Mouse (Mus musculus) urinary bladder, postnatal 0 days (tissue): ENCODE measurements around the gene Zfp219. TPM values are rescaled to one million over a fixed set of nuclear protein-coding genes. Genes with fewer than 3 reads are reported as not detected.

Experiments
- polyA plus RNA-seq: library from polyadenylated mRNA; unstranded; fragments of >200 nt; fragmentation: Nextera tagmentation; extraction: Ambion mirVana; gene quantifications from 2 replicates; pipeline ENCODE4 v1.2.1, GENCODE M21; 2015

The Zfp219 gene
- polyA plus RNA-seq: 17.9 and 18.7 TPM in 2 replicates

DNA sequence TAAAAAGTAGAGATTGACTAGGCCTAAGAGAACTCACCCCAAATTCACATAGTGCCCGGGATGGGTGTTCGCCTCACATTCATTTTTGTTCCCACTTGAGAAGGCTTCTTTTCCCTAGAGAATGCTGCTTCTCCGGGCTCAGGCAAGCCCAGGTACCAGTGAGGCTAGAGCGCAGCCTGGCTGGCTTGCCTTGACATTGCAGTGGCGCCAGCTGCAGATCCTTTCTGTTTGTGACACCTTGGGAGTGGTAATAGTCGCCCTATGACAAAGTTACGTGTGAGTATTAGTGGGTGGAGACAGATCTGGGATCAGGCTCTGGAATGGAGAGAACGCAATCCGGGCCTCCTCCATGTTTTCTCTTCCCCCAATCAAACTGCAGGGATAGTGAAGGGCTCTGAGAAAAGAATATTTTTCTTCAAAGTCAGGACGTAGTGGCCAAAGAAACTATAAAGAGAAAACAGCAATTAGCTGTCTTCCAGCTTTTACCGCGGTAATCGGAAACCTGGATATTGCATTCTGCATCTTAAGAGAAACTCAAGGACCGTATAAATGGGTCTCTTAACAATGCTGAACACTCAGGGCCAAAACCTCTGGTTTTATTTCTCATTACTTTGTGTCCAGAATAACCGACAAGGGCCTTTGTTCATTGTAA, at the start of gene Zfp219:
TSS of gene Zfp219 (minus strand) at position 248 of the 652 bp plus-strand sequence.

DNA sequence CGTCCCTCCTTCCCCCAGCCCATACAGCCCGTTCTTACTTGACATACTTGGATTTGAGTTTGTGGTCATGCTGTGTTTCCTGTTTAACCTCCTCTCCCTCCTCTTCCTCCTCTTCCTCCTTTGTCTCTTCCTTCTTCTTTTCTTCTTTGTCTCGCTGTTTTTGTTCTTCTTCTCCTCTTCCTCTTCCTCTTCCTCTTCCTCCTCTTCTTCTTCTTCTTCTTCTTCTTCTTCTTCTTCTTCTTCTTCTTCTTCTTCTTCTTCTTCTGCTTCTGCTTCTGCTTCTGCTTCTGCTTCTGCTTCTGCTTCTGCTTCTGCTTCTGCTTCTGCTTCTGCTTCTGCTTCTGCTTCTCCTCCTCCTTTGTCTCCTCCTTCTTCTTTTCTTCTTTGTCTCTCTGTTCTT, 21.8 kb upstream of the Zfp219 start, which contains the start of gene Olfr221:
TSS of gene Olfr221 (minus strand) at position 101 of the 400 bp plus-strand sequence.

DNA sequence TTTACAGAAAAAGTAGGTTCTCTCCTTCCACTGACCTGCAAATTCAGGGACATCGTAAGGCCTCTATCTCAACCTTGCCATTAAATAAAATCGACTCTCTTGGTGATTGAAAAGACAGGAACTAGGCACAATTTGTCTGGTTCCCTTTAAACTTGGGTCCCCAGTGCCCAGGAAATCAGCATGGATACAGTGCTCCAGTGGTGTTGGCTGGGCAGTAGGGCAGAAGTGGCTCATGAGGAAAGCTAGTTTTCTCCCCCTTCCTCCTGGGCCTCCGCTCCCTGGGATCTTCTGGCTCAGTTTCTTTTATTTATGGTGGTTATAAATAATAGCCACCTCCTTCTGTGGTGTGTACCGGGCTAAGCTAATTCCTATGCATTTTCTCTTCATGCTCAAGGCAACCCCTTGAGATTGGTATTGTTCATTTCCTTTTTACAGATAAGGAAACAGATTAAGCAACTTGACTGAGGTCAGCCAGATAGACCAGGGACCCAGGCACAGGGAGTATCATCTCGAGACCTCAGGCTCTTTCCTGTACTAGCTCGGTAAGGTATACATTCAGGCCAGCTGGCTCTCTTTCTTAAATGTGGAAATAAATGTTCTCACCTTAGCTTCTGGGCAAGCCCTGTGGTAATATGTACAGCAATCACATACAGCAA, 5.0 kb downstream of the Zfp219 start, which contains the start of gene Tmem253:
TSS of gene Tmem253 (plus strand) at position 214 of the 656 bp plus-strand sequence.

DNA sequence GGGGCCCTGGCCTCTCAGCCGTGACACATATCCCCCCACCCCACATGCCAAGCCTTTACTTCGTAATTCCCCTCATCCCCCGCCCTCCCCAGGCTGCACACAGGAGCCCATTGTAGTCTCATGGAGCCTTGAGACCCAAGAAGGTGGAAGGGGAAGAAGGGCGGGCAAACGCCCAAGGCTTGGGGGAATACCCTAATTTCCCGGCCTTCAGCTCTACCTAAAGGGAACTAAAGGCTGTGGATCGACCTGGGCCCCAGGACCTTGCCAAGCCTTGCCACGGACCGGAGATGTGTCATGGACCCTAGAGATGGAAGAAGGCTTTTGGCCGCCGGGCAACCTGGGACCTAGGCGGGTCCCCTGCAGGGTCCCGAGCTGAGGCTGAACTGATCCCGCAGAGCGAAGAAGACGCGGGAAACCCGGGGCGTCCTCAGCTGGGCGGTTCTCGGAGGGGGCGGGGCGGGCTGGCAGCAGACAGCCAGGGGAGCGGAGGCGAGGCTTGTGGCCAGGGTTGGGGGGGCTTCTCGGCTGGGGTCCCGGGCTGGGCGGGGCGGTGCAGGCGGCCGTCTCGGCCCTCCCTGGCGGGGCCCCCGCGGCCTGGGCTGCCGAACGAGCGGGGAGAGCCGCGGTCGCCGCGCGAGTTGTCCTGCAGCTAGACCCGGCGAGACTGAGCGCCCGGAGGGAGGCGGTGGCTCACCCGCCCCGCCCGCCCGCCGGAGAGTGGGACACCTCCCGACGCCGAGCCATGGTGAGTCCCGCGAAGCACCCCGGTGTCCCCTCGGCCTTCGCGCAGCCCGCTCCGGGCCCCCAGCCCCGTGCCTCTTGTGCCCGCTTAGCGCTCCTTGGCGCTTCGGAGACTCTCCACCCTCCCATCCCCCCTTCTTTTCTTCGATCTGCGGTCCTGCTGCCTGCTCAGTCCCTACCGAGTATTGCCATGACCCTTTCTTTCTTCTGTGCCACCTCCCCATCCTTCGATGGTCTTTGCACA, 36.0 kb downstream of the Zfp219 start, which contains the start of gene Arhgef40:
TSS of gene Arhgef40 (plus strand) at position 473 of the 985 bp plus-strand sequence.

Other genes starting within 250 kb of the Zfp219 start
- gene Ang4, start 247.1 kb downstream of the Zfp219 start, polyA plus RNA-seq: not detected in 2 replicates
- gene AY358078, start 220.7 kb downstream of the Zfp219 start, polyA plus RNA-seq: not detected in 2 replicates
- gene Ear6, start 167.0 kb downstream of the Zfp219 start, polyA plus RNA-seq: not detected in 2 replicates
- gene Mettl17, start 135.9 kb downstream of the Zfp219 start, polyA plus RNA-seq: 21.3 and 24.1 TPM in 2 replicates
- gene Slc39a2, start 127.8 kb downstream of the Zfp219 start, polyA plus RNA-seq: 0.15 and 0.16 TPM in 2 replicates
- 402 and 463 TPM in 2 replicates for gene Ndrg2, start 106.6 kb downstream of the Zfp219 start, polyA plus RNA-seq
- gene Tppp2, start 102.3 kb downstream of the Zfp219 start, polyA plus RNA-seq: not detected in 2 replicates
- 0.36 and 0.43 TPM in 2 replicates for gene Rnase13, start 98.0 kb downstream of the Zfp219 start, polyA plus RNA-seq
- gene Arhgef40, start 36.0 kb downstream of the Zfp219 start, polyA plus RNA-seq: 39.6 and 42.7 TPM in 2 replicates
- 0.26 and 0.52 TPM in 2 replicates for gene Tmem253, start 5.1 kb downstream of the Zfp219 start, polyA plus RNA-seq
- gene Olfr221, start 21.7 kb upstream of the Zfp219 start, polyA plus RNA-seq: not detected in 2 replicates
- gene Hnrnpc, start 83.3 kb upstream of the Zfp219 start, polyA plus RNA-seq: 147 and 186 TPM in 2 replicates
- gene Rpgrip1, start 90.0 kb upstream of the Zfp219 start, polyA plus RNA-seq: 24.1 and 25.7 TPM in 2 replicates
- 17.2 and 20.5 TPM in 2 replicates for gene Supt16, start 176.7 kb upstream of the Zfp219 start, polyA plus RNA-seq
- 13.9 and 17.3 TPM in 2 replicates for gene Chd8, start 237.0 kb upstream of the Zfp219 start, polyA plus RNA-seq